Mouse (Mus musculus): ENCODE data around the gene Vps16. TPM values are rescaled to one million over a fixed set of nuclear protein-coding genes. Genes with fewer than 3 reads are reported as not detected.
A peak's percentile ranks its signal among the peaks of the same experiment; 100 is the strongest.

Vps16 gene
- 101 and 118 TPM in 2 replicates for polyA plus RNA-seq (2012; rRNA removed)

GRCm38 (mm10) chr2:130424126-130424853, at the start of gene Vps16, which contains the start of gene Pced1a:
Vps16 (plus strand) TSS chr2:130424339.
Pced1a (minus strand) TSS chr2:130424701.
- H3K4me1 ChIP-seq (ENCODE audit: control insufficient read depth, insufficient read depth, low read length): peaks cover 2% of the 10 kb centered on the region; the same call in 1 of the 2 replicates

GRCm38 (mm10) chr2:130374951-130375350, 49.2 kb upstream of the Vps16 start:
- TF ChIP-seq POLR2A (IDR thresholded peaks at IDR 0.05; ENCODE audit: extremely low read depth, insufficient read depth, low read length) (no peak), CTCF (IDR thresholded peaks at IDR 0.05; ENCODE audit: extremely low read depth, insufficient read depth, low read length) (no peak)
- no peaks in the 10 kb centered on the region for H3K4me1 ChIP-seq (ENCODE audit: control insufficient read depth, insufficient read depth, low read length)
- H3K4me3 ChIP-seq (ENCODE audit: insufficient read depth, low read length): no peak overlapping the region
- no peak overlapping the region for H3K27ac ChIP-seq (ENCODE audit: insufficient read depth, low read length)

More at GRCm38 (mm10) chr2:130424126-130424853, at the start of gene Vps16, which contains the start of gene Pced1a:
- Histone ChIP-seq H3K27ac (ENCODE audit: insufficient read depth, low read length) (peak within 1 kb of the TSS; percentile 89), H3K4me3 (ENCODE audit: insufficient read depth, low read length) (peak within 1 kb of the TSS; percentile 85)
- TF ChIP-seq POLR2A (IDR thresholded peaks at IDR 0.05; ENCODE audit: extremely low read depth, insufficient read depth, low read length) (peak; percentile 93), CTCF (IDR thresholded peaks at IDR 0.05; ENCODE audit: extremely low read depth, insufficient read depth, low read length) (peak; percentile 27; the same call in 1 of the 2 replicates)

- Histone ChIP-seq H3K4me1 (ENCODE audit: control insufficient read depth, insufficient read depth, low read length) (0 out of 2 replicates have a peak, but pooled peaks cover 2% of the 10 kb centered on the region), H3K4me3 (ENCODE audit: insufficient read depth, low read length) (no peak overlapping the region), H3K27ac (ENCODE audit: insufficient read depth, low read length) (no peak overlapping the region)
- TF ChIP-seq POLR2A (IDR thresholded peaks at IDR 0.05; ENCODE audit: extremely low read depth, insufficient read depth, low read length) (no peak), CTCF (IDR thresholded peaks at IDR 0.05; ENCODE audit: extremely low read depth, insufficient read depth, low read length) (no peak)
Observed at GRCm38 (mm10) chr2:130383205-130383604, 40.9 kb upstream of the Vps16 start.

- TF ChIP-seq POLR2A (IDR thresholded peaks at IDR 0.05; ENCODE audit: extremely low read depth, insufficient read depth, low read length): no peak
- TF ChIP-seq CTCF (IDR thresholded peaks at IDR 0.05; ENCODE audit: extremely low read depth, insufficient read depth, low read length): no peak
- 0 out of 2 replicates have a peak, but pooled peaks cover 2% of the 10 kb centered on the region for H3K4me1 ChIP-seq (ENCODE audit: control insufficient read depth, insufficient read depth, low read length)
- no peak overlapping the region for H3K27ac ChIP-seq (ENCODE audit: insufficient read depth, low read length)
- no peak overlapping the region for H3K4me3 ChIP-seq (ENCODE audit: insufficient read depth, low read length)
Observed at GRCm38 (mm10) chr2:130383895-130384294, 40.2 kb upstream of the Vps16 start.

- Histone ChIP-seq H3K4me3 (ENCODE audit: insufficient read depth, low read length) (no peak overlapping the region), H3K4me1 (ENCODE audit: control insufficient read depth, insufficient read depth, low read length) (0 out of 2 replicates have a peak, but pooled peaks cover 2% of the 10 kb centered on the region), H3K27ac (ENCODE audit: insufficient read depth, low read length) (no peak overlapping the region)
- TF ChIP-seq POLR2A (IDR thresholded peaks at IDR 0.05; ENCODE audit: extremely low read depth, insufficient read depth, low read length) (no peak), CTCF (IDR thresholded peaks at IDR 0.05; ENCODE audit: extremely low read depth, insufficient read depth, low read length) (no peak)
Observed at GRCm38 (mm10) chr2:130386212-130386611, 37.9 kb upstream of the Vps16 start.

GRCm38 (mm10) chr2:130388796-130389195, 35.3 kb upstream of the Vps16 start:
- Histone ChIP-seq H3K4me3 (ENCODE audit: insufficient read depth, low read length) (no peak overlapping the region), H3K4me1 (ENCODE audit: control insufficient read depth, insufficient read depth, low read length) (0 out of 2 replicates have a peak, but pooled peaks cover 2% of the 10 kb centered on the region), H3K27ac (ENCODE audit: insufficient read depth, low read length) (no peak overlapping the region)
- no peak for TF ChIP-seq POLR2A (IDR thresholded peaks at IDR 0.05; ENCODE audit: extremely low read depth, insufficient read depth, low read length)
- peak; percentile 14; the same call in 1 of the 2 replicates for TF ChIP-seq CTCF (IDR thresholded peaks at IDR 0.05; ENCODE audit: extremely low read depth, insufficient read depth, low read length)

- TF ChIP-seq POLR2A (IDR thresholded peaks at IDR 0.05; ENCODE audit: extremely low read depth, insufficient read depth, low read length) (no peak), CTCF (IDR thresholded peaks at IDR 0.05; ENCODE audit: extremely low read depth, insufficient read depth, low read length) (no peak)
- no peak overlapping the region for H3K27ac ChIP-seq (ENCODE audit: insufficient read depth, low read length)
Observed at GRCm38 (mm10) chr2:130390993-130391625, 33.0 kb upstream of the Vps16 start.

GRCm38 (mm10) chr2:130392836-130393235, 31.3 kb upstream of the Vps16 start:
- Histone ChIP-seq H3K4me3 (ENCODE audit: insufficient read depth, low read length) (no peak overlapping the region), H3K4me1 (ENCODE audit: control insufficient read depth, insufficient read depth, low read length) (no peaks in the 10 kb centered on the region; the same call in 1 of the 2 replicates), H3K27ac (ENCODE audit: insufficient read depth, low read length) (no peak overlapping the region)
- no peak for TF ChIP-seq POLR2A (IDR thresholded peaks at IDR 0.05; ENCODE audit: extremely low read depth, insufficient read depth, low read length)
- TF ChIP-seq CTCF (IDR thresholded peaks at IDR 0.05; ENCODE audit: extremely low read depth, insufficient read depth, low read length): no peak

More at GRCm38 (mm10) chr2:130390993-130391625, 33.0 kb upstream of the Vps16 start:
- H3K4me3 ChIP-seq (ENCODE audit: insufficient read depth, low read length): no peak overlapping the region
- no peaks in the 10 kb centered on the region for H3K4me1 ChIP-seq (ENCODE audit: control insufficient read depth, insufficient read depth, low read length)

GRCm38 (mm10) chr2:130395696-130396095, 28.4 kb upstream of the Vps16 start:
- Histone ChIP-seq H3K4me1 (ENCODE audit: control insufficient read depth, insufficient read depth, low read length) (no peaks in the 10 kb centered on the region; the same call in 1 of the 2 replicates), H3K27ac (ENCODE audit: insufficient read depth, low read length) (no peak overlapping the region), H3K4me3 (ENCODE audit: insufficient read depth, low read length) (no peak overlapping the region)
- TF ChIP-seq CTCF (IDR thresholded peaks at IDR 0.05; ENCODE audit: extremely low read depth, insufficient read depth, low read length) (no peak), POLR2A (IDR thresholded peaks at IDR 0.05; ENCODE audit: extremely low read depth, insufficient read depth, low read length) (no peak)

Data from cortical plate, adult 2 months (tissue).